15 mouse cellular contexts compared by ENCODE assay signal in the genomic region with DNA sequence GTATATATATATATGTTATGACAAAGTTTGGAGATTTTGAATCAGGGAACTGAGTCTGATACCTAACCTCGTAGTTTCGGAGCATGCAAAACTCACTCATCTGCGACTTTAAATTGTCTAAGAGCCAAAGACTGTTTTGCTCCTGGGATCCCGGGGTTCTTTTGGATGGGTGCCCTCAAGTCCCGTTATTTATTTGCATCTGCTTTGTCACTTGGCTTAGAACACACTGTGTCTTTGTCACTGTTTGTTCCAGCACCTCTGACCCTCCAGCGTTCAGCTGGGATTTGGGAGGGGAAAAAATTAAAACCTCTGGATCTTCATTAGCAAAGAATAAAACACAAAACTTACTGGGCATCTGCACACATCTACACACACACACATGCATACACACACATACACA. TPM values are rescaled to one million over a fixed set of nuclear protein-coding genes. Genes with fewer than 3 reads are reported as not detected.
DNase-seq lines count a peak whose midpoint lies in the region; ATAC-seq and TF ChIP-seq lines count a peak whose summit lies in the region.
"Had no signal": no experiment of that assay in that cellular context is flagged by ENCODE, and none has a peak within 500 bp of the region (broad histone marks: within the 10 kb centered on the region; RNA-seq: fewer than 3 reads in every experiment).

No protein-coding gene starts in this region.

- no peak overlapping the region for H3K9ac ChIP-seq in heart, embryonic 12.5 days
- H3K9ac ChIP-seq in lung, embryonic 14.5 days: no peak overlapping the region
- H3K9ac ChIP-seq: limb, embryonic 12.5 days; liver, embryonic 15.5 days; neural tube, embryonic 13.5 days had no signal

- peak; percentile 19 for DNase-seq in heart, adult 8-10 months (ENCODE audit: low spot score)
- DNase-seq in lung, embryonic 14.5 days: peak; percentile 57
- DNase-seq in lung, postnatal 25 days (ENCODE audit: low spot score): no peak
- peak; percentile 61 for DNase-seq in kidney, postnatal 10 days
- peak; percentile 49 for DNase-seq in skeletal muscle tissue, adult 2 months (ENCODE audit: low read depth, low spot score)
- no peak for DNase-seq in right cerebral cortex, postnatal 36 days (ENCODE audit: low spot score in 2 of 2)
- DNase-seq: cerebellum, adult 11 months; heart, postnatal 10 days; right cerebral cortex, postnatal 25 days had no signal

- no peak for ATAC-seq in heart, embryonic 12.5 days (ENCODE audit: insufficient number of reproducible peaks, low FRiP score)
- peak; percentile 52; the same call in 1 of the 2 replicates for ATAC-seq in lung, embryonic 14.5 days (ENCODE audit: insufficient read depth)
- ATAC-seq: forebrain, embryonic 16.5 days had no signal

- H3K4me2 ChIP-seq in heart, embryonic 12.5 days: no peak overlapping the region
- H3K4me2 ChIP-seq in lung, embryonic 14.5 days: no peak overlapping the region
- H3K4me2 ChIP-seq: limb, embryonic 12.5 days; liver, embryonic 15.5 days; neural tube, embryonic 13.5 days had no signal

- TF ChIP-seq CTCF in lung, embryonic 14.5 days (IDR thresholded peaks at IDR 0.05; ENCODE audit: low read depth): no peak

- H3K36me3 ChIP-seq in heart, embryonic 12.5 days: no peaks in the 10 kb centered on the region
- H3K36me3 ChIP-seq in lung, embryonic 14.5 days (ENCODE audit: insufficient read depth): no peaks in the 10 kb centered on the region
- H3K36me3 ChIP-seq: limb, embryonic 12.5 days; liver, embryonic 15.5 days; neural tube, embryonic 13.5 days had no signal

- no peaks in the 10 kb centered on the region for H3K27me3 ChIP-seq in heart, embryonic 12.5 days (replicated peaks)
- no peaks in the 10 kb centered on the region for H3K27me3 ChIP-seq in lung, embryonic 14.5 days (ENCODE audit: insufficient read depth, low read length)
- H3K27me3 ChIP-seq: CH12.LX; limb, embryonic 12.5 days; liver, embryonic 15.5 days; neural tube, embryonic 13.5 days had no signal

- no peak overlapping the region for H3K27ac ChIP-seq in heart, embryonic 12.5 days (ENCODE audit: poor library complexity, severe bottlenecking)
- no peak overlapping the region for H3K27ac ChIP-seq in lung, embryonic 14.5 days (ENCODE audit: low read depth)
- H3K27ac ChIP-seq: limb, embryonic 12.5 days; liver, embryonic 15.5 days; neural tube, embryonic 13.5 days had no signal

- H3K9me3 ChIP-seq in heart, embryonic 12.5 days (replicated peaks): no peaks in the 10 kb centered on the region
- H3K9me3 ChIP-seq in lung, embryonic 14.5 days (ENCODE audit: low read depth, low read length): no peaks in the 10 kb centered on the region
- H3K9me3 ChIP-seq: limb, embryonic 12.5 days; liver, embryonic 15.5 days; neural tube, embryonic 13.5 days had no signal

- 85% methylated on average over 6 of the region's 6 CpGs for WGBS in heart, embryonic 12.5 days
- WGBS in lung, embryonic 14.5 days: 58% methylated on average over 6 of the region's 6 CpGs

- H3K4me1 ChIP-seq in heart, embryonic 12.5 days (replicated peaks): 0 out of 2 replicates have a peak, but pooled peaks cover 6% of the 10 kb centered on the region
- H3K4me1 ChIP-seq in lung, embryonic 14.5 days (ENCODE audit: insufficient read depth): no peaks in the 10 kb centered on the region
- H3K4me1 ChIP-seq: limb, embryonic 12.5 days; liver, embryonic 15.5 days; neural tube, embryonic 13.5 days had no signal

- no peak overlapping the region for H3K4me3 ChIP-seq in heart, embryonic 12.5 days
- no peak overlapping the region for H3K4me3 ChIP-seq in lung, embryonic 14.5 days (ENCODE audit: low read depth, low read length)
- H3K4me3 ChIP-seq: limb, embryonic 12.5 days; liver, embryonic 15.5 days; neural tube, embryonic 13.5 days had no signal

RNA-seq across cellular contexts. Expression of a gene that starts 42.5 kb away (rescaled TPM):
- total RNA-seq in heart, adult 8-10 months (2022): under 1 TPM; 0.06 to 0.08 (median 0.06) TPM
- 0.13 TPM in 2 replicates for polyA plus RNA-seq in heart, embryonic 12.5 days (2016; fragmentation: Nextera tagmentation; extraction: Ambion mirVana)
- polyA plus RNA-seq in lung, embryonic 14.5 days (2014; fragmentation: Nextera tagmentation; extraction: Ambion mirVana): 0.19 and 0.25 TPM in 2 replicates
- polyA plus RNA-seq: neural tube, embryonic 13.5 days had no signal

Comparison
In these comparisons a context has a peak if more than half of its experiments do, and no peak if none do; other contexts are left out.
1. DNase-seq: peak in heart, adult 8-10 months (single experiment), lung, embryonic 14.5 days (single experiment), kidney, postnatal 10 days (single experiment) and skeletal muscle tissue, adult 2 months (single experiment); none in lung, postnatal 25 days (single experiment) and right cerebral cortex, postnatal 36 days (0 of 2).